Mouse (Mus musculus) embryo, embryonic 10 days (tissue): ENCODE measurements around the gene Wnk3.

Experiments used
- DNase-seq: peaks from one replicate; pipeline ENCODE4 v3.0.0-alpha.2; 2015; ENCODE audit warnings: low spot score

The Wnk3 gene

GRCm38 (mm10) chrX:151197778-151198177 lies at the start of gene Wnk3:
Wnk3 (plus strand) TSS chrX:151198078.
- no peak for DNase-seq

GRCm38 (mm10) chrX:151158414-151158813 lies 39.5 kb upstream of the Wnk3 start:
- no peak for DNase-seq

GRCm38 (mm10) chrX:151168438-151169131 lies 29.3 kb upstream of the Wnk3 start:
- peak; percentile 77 for DNase-seq

GRCm38 (mm10) chrX:151169261-151169961 lies 28.5 kb upstream of the Wnk3 start:
- peak; percentile 89 for DNase-seq

GRCm38 (mm10) chrX:151173134-151173533 lies 24.7 kb upstream of the Wnk3 start:
- peak; percentile 5 for DNase-seq

GRCm38 (mm10) chrX:151298329-151298728 lies 100.5 kb downstream of the Wnk3 start:
- DNase-seq: no peak

- DNase-seq: peak; percentile 11
These were observed 115.9 kb downstream of the Wnk3 start for GRCm38 (mm10) chrX:151313732-151314131.

- DNase-seq: no peak
These were observed 135.7 kb downstream of the Wnk3 start for GRCm38 (mm10) chrX:151333615-151334014.

- DNase-seq: no peak
These were observed 139.9 kb downstream of the Wnk3 start for GRCm38 (mm10) chrX:151337804-151338203.

- peak; percentile 69 for DNase-seq
These were observed 146.1 kb downstream of the Wnk3 start, which contains the start of gene Fam120c for GRCm38 (mm10) chrX:151343761-151344500. Fam120c (plus strand) TSS chrX:151344175.

- peak; percentile 10 for DNase-seq
These were observed 146.7 kb downstream of the Wnk3 start for GRCm38 (mm10) chrX:151344501-151344984.

- DNase-seq: no peak
These were observed 147.7 kb downstream of the Wnk3 start for GRCm38 (mm10) chrX:151345333-151346125.

- no peak for DNase-seq
These were observed 149.4 kb downstream of the Wnk3 start for GRCm38 (mm10) chrX:151347278-151347677.

GRCm38 (mm10) chrX:151349322-151349721 lies 151.4 kb downstream of the Wnk3 start:
- no peak for DNase-seq
